10 mouse cellular contexts compared by ENCODE assay signal in the genomic region with DNA sequence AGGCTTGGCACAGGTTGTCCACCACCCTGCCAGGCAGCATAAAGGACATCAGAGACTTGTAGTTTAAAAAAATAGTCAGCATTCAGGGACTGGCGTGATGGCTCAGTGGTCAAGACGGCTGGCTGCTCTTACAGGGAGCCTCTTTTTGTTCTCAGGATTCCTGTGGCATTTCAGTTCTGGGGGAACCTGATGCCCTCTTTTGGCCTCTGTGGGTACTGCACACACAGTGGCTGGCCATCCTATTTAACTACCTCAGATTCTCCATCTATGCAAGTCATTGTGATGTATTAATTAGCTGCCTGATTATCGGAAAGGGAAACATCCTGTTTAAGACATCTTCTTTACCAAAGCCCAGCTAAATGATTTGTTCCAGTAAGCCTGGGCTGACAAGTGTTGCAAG.
A peak's percentile ranks its signal among the peaks of the same experiment; 100 is the strongest.
DNase-seq lines count a peak whose midpoint lies in the region; ATAC-seq and TF ChIP-seq lines count a peak whose summit lies in the region.
"Had no signal": no experiment of that assay in that cellular context is flagged by ENCODE, and none has a peak within 500 bp of the region (broad histone marks: within the 10 kb centered on the region; RNA-seq: fewer than 3 reads in every experiment).

No protein-coding gene starts in this region.

- H3K4me2 ChIP-seq in stomach, postnatal 0 days (replicated peaks; ENCODE audit: low read depth) = no peak overlapping the region

- TF ChIP-seq CTCF in stomach, postnatal 0 days (IDR thresholded peaks at IDR 0.05; ENCODE audit: low read depth) = peak; percentile 65

- H3K4me3 ChIP-seq in stomach, postnatal 0 days (ENCODE audit: low read depth, low read length) = no peak overlapping the region

- no peak for ATAC-seq in stomach, postnatal 0 days (ENCODE audit: low FRiP score, low TSS enrichment)
- ATAC-seq: inflammation-experienced regulatory T-cells, adult 6 months had no signal

- WGBS in stomach, postnatal 0 days = 89% methylated on average over 3 of the region's 3 CpGs

- no peaks in the 10 kb centered on the region for H3K36me3 ChIP-seq in stomach, postnatal 0 days (ENCODE audit: control insufficient read depth, insufficient read depth, low read length)

- TF ChIP-seq EP300 in stomach, postnatal 0 days (optimal IDR thresholded peaks at IDR 0.05) = no peak

- no peaks in the 10 kb centered on the region for H3K9me3 ChIP-seq in stomach, postnatal 0 days (ENCODE audit: control insufficient read depth, low read length)

- no peaks in the 10 kb centered on the region for H3K27me3 ChIP-seq in stomach, postnatal 0 days (ENCODE audit: control insufficient read depth, insufficient read depth, low read length)

- H3K4me1 ChIP-seq in stomach, postnatal 0 days (replicated peaks; ENCODE audit: control insufficient read depth, insufficient read depth) = no peaks in the 10 kb centered on the region

- no peak overlapping the region for H3K9ac ChIP-seq in stomach, postnatal 0 days (ENCODE audit: low read length)

- no peak overlapping the region for H3K27ac ChIP-seq in stomach, postnatal 0 days (replicated peaks)

- DNase-seq in adrenal gland, postnatal 10 days = peak; percentile 18
- DNase-seq in adrenal gland, postnatal 25 days = no peak
- DNase-seq in layer of hippocampus, postnatal 10 days (ENCODE audit: low spot score in 2 of 2) = peak; percentile 50 to 51
- DNase-seq in layer of hippocampus, adult 9-10 months (ENCODE audit: low spot score) = no peak
- DNase-seq in thymus, postnatal 14 days = peak; percentile 14
- no peak for DNase-seq in thymus, postnatal 25 days
- DNase-seq in stomach, postnatal 0 days (ENCODE audit: low spot score) = peak; percentile 36
- no peak for DNase-seq in heart, adult 9 months (ENCODE audit: low spot score in 2 of 2)
- DNase-seq: cerebellum, adult 9-10 months had no signal

Comparison
In these comparisons a context has a peak if more than half of its experiments do, and no peak if none do; other contexts are left out.
1. DNase-seq: peak in adrenal gland, postnatal 10 days (single experiment), layer of hippocampus, postnatal 10 days (2 of 2), thymus, postnatal 14 days (single experiment) and stomach, postnatal 0 days (single experiment); none in adrenal gland, postnatal 25 days (single experiment), layer of hippocampus, adult 9-10 months (single experiment), thymus, postnatal 25 days (single experiment) and heart, adult 9 months (0 of 2).